Comparison of ENCODE assay signal across 32 mouse cellular contexts in the genomic region with DNA sequence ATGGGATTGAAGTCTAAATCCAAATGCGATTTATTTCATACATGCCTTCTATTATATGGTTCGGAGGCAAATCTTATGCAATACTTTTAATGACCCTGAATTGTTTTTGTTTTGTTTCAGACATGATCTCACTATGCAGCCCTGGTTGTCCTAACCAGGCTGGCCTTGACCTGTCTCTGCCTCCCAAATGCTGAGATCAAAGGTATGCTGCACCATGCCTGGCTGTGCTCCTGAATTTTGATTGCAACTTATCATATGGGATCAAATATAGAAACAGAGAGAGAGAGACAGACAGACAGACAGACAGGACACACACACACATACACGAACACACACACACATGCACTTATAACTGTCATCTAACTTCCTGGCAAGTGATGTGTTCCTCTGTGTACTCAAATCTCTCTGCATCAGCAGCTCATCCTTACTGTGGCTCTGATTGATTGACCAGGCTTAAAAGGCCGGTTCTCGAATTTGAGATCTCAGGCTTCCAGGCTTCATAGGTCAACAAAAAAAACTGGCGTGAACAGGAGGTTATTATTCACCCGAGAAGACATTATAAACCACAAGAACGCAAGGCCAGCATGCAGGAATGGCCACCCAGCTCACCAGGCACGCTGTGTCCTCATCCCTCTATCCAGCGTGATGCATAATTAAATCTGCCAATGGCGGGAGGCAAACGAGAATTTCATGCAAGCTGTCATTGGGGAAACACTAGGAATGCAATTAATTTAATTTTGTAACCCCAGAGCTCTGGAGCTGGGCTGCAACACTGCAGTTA. TPM values are rescaled to one million over a fixed set of nuclear protein-coding genes. Genes with fewer than 3 reads are reported as not detected.
DNase-seq lines count a peak whose midpoint lies in the region; ATAC-seq and TF ChIP-seq lines count a peak whose summit lies in the region.
"Had no signal": no experiment of that assay in that cellular context is flagged by ENCODE, and none has a peak within 500 bp of the region (broad histone marks: within the 10 kb centered on the region; RNA-seq: fewer than 3 reads in every experiment).

No protein-coding gene starts in this region.

- TF ChIP-seq CTCF in hindbrain, postnatal 0 days (IDR thresholded peaks at IDR 0.05; ENCODE audit: low read depth) = no peak
- TF ChIP-seq CTCF in E14TG2a.4 (conservative IDR thresholded peaks at IDR 0.05; ENCODE audit: low read length) (no peak; the same call in 1 of the 2 replicates), Patski (IDR thresholded peaks at IDR 0.05) (no peak)

- DNase-seq in hindbrain, postnatal 0 days (ENCODE audit: low spot score) = peak; percentile 23
- peak; percentile 30 for DNase-seq in Patski (ENCODE audit: low read depth, low spot score)
- peak; percentile 61 to 63 for DNase-seq in adrenal gland, postnatal 36 days
- no peak for DNase-seq in frontal cortex, postnatal 25 days (ENCODE audit: low spot score in 2 of 2)
- DNase-seq: B cell, adult 2 months; cerebellum, adult 11 months; cerebellum, adult 9-11 months; gastrocnemius, adult 2 months; kidney, adult 2 months; kidney, postnatal 14 days; liver; lung, postnatal 36 days had no signal

- no peak overlapping the region for H3K27ac ChIP-seq in hindbrain, postnatal 0 days
- H3K27ac ChIP-seq in hindbrain, embryonic 16.5 days (ENCODE audit: low read depth, low read length) = no peak overlapping the region; the same call in 1 of the 2 replicates
- H3K27ac ChIP-seq: embryonic facial prominence, embryonic 13.5 days; forebrain, embryonic 12.5 days; gastrocnemius, adult 2 months; hindbrain, embryonic 12.5 days; layer of hippocampus, adult 2 months; liver, embryonic 15.5 days; lung, embryonic 15.5 days; stomach, postnatal 0 days had no signal

- in situ Hi-C loops in Patski (cut with MboI; ENCODE audit: low pct_unique_long_range_greater_than_20kb) = no loop called here

- no peak overlapping the region for H3K4me2 ChIP-seq in hindbrain, postnatal 0 days (ENCODE audit: low read depth, low read length)
- no peak overlapping the region for H3K4me2 ChIP-seq in hindbrain, embryonic 16.5 days (ENCODE audit: low read length)
- H3K4me2 ChIP-seq: embryonic facial prominence, embryonic 13.5 days; forebrain, embryonic 12.5 days; heart, embryonic 11.5 days; hindbrain, embryonic 12.5 days; liver, embryonic 15.5 days; lung, embryonic 15.5 days had no signal

- no peaks in the 10 kb centered on the region for H3K4me1 ChIP-seq in hindbrain, postnatal 0 days (ENCODE audit: insufficient read depth, low read length)
- H3K4me1 ChIP-seq in hindbrain, embryonic 16.5 days (ENCODE audit: control insufficient read depth, insufficient read depth, low read depth, low read length) = peaks cover 5% of the 10 kb centered on the region; the same call in 1 of the 2 replicates
- peaks cover 55% of the 10 kb centered on the region for H3K4me1 ChIP-seq in E14TG2a.4 (replicated peaks; ENCODE audit: low read depth, low read length)
- H3K4me1 ChIP-seq: forebrain, embryonic 12.5 days; liver, embryonic 15.5 days; lung, embryonic 15.5 days; megakaryocyte, embryonic 14.5 days had no signal

- no peak for ATAC-seq in hindbrain, postnatal 0 days
- no peak for ATAC-seq in hindbrain, embryonic 16.5 days
- ATAC-seq in Patski = peak; percentile 51
- ATAC-seq in CD4-positive, CD25-positive, alpha-beta regulatory T cell, adult 4 months = no peak
- ATAC-seq: midbrain, embryonic 16.5 days had no signal

- H3K27me3 ChIP-seq in hindbrain, postnatal 0 days (ENCODE audit: insufficient read depth, low read length) = no peaks in the 10 kb centered on the region
- H3K27me3 ChIP-seq in hindbrain, embryonic 16.5 days (replicated peaks; ENCODE audit: control insufficient read depth, insufficient read depth, low read length) = no peaks in the 10 kb centered on the region
- H3K27me3 ChIP-seq in E14TG2a.4 (ENCODE audit: insufficient read depth, low read length) = no peaks in the 10 kb centered on the region
- no peaks in the 10 kb centered on the region for H3K27me3 ChIP-seq in Patski
- H3K27me3 ChIP-seq: embryonic facial prominence, embryonic 13.5 days; forebrain, embryonic 12.5 days; hindbrain, embryonic 12.5 days; liver, embryonic 15.5 days; lung, embryonic 15.5 days had no signal

- H3K9me3 ChIP-seq in hindbrain, postnatal 0 days (ENCODE audit: low read length) = no peaks in the 10 kb centered on the region
- H3K9me3 ChIP-seq in hindbrain, embryonic 16.5 days (ENCODE audit: control insufficient read depth, low read length) = no peaks in the 10 kb centered on the region
- H3K9me3 ChIP-seq in E14TG2a.4 (ENCODE audit: low read length) = peaks cover 24% of the 10 kb centered on the region
- H3K9me3 ChIP-seq: embryonic facial prominence, embryonic 13.5 days; forebrain, embryonic 12.5 days; hindbrain, embryonic 12.5 days; limb, embryonic 10.5 days; liver, embryonic 15.5 days; lung, embryonic 15.5 days had no signal

- WGBS in hindbrain, postnatal 0 days = 52% methylated on average over 12 of the region's 12 CpGs
- 54% methylated on average over 12 of the region's 12 CpGs for WGBS in hindbrain, embryonic 16.5 days

- no peak overlapping the region for H3K9ac ChIP-seq in hindbrain, postnatal 0 days (replicated peaks; ENCODE audit: low read length)
- H3K9ac ChIP-seq in hindbrain, embryonic 16.5 days (ENCODE audit: low read depth, low read length) = no peak overlapping the region
- H3K9ac ChIP-seq: embryonic facial prominence, embryonic 13.5 days; forebrain, embryonic 12.5 days; hindbrain, embryonic 12.5 days; liver, embryonic 15.5 days; lung, embryonic 15.5 days had no signal

- no peak overlapping the region for H3K4me3 ChIP-seq in hindbrain, postnatal 0 days (ENCODE audit: low read length)
- H3K4me3 ChIP-seq in hindbrain, embryonic 16.5 days (ENCODE audit: low read length) = no peak overlapping the region
- H3K4me3 ChIP-seq in E14TG2a.4 (replicated peaks; ENCODE audit: low read length) = 0 out of 2 replicates have a peak overlapping the region, but pooled peaks have one; percentile 7
- H3K4me3 ChIP-seq: embryonic facial prominence, embryonic 13.5 days; erythroblast, embryonic 14.5 days; forebrain, embryonic 12.5 days; gastrocnemius, adult 2 months; hindbrain, embryonic 12.5 days; layer of hippocampus, adult 2 months; limb, embryonic 10.5 days; liver, embryonic 15.5 days; lung, embryonic 15.5 days; megakaryocyte, embryonic 14.5 days had no signal

- no peaks in the 10 kb centered on the region for H3K36me3 ChIP-seq in hindbrain, postnatal 0 days (ENCODE audit: insufficient read depth, low read length)
- no peaks in the 10 kb centered on the region for H3K36me3 ChIP-seq in hindbrain, embryonic 16.5 days (ENCODE audit: control insufficient read depth, insufficient read depth, low read length)
- H3K36me3 ChIP-seq in E14TG2a.4 (ENCODE audit: insufficient read depth, low read length) = no peaks in the 10 kb centered on the region
- H3K36me3 ChIP-seq: embryonic facial prominence, embryonic 13.5 days; forebrain, embryonic 12.5 days; hindbrain, embryonic 12.5 days; limb, embryonic 10.5 days; liver, embryonic 15.5 days; lung, embryonic 15.5 days had no signal

- POLR2A ChIA-PET in Patski (lab: Charles Lee) = no interaction called here

- CTCF ChIA-PET in Patski (lab: Charles Lee) = interaction anchor here (1.2 kb wide), 1 partner anchor 19 kb away, joined by 4 read pairs; no protein-coding TSS in a partner anchor

RNA-seq across cellular contexts. Expression of a gene that starts 37.8 kb away (rescaled TPM):
- 22.6 and 26.2 TPM in 2 replicates for total RNA-seq in hindbrain, postnatal 0 days (2014; rRNA removed)
- polyA plus RNA-seq in hindbrain, postnatal 0 days (2015; fragmentation: Nextera tagmentation; extraction: Ambion mirVana) = 31.5 and 32.2 TPM in 2 replicates
- 39.8 and 40.9 TPM in 2 replicates for polyA plus RNA-seq in hindbrain, embryonic 16.5 days (2015; fragmentation: Nextera tagmentation; extraction: Ambion mirVana)
- polyA plus RNA-seq in Patski (2021) = 17.5 TPM
- 1 to 10 TPM; 4.7 to 5.4 TPM for total RNA-seq in adrenal gland, postnatal 36 days (2021)
- 1 to 10 TPM; 4.1 to 6.1 TPM for polyA plus RNA-seq in CD4-positive, CD25-positive, alpha-beta regulatory T cell, adult 4 months (2017; shearing (Covaris generic))

RNA-seq across cellular contexts. Expression of a gene that starts 47.4 kb away (rescaled TPM):
- total RNA-seq in hindbrain, postnatal 0 days (2014; rRNA removed) = not detected in 2 replicates
- polyA plus RNA-seq in hindbrain, postnatal 0 days (2015; fragmentation: Nextera tagmentation; extraction: Ambion mirVana) = not detected in 2 replicates
- not detected in 2 replicates for polyA plus RNA-seq in hindbrain, embryonic 16.5 days (2015; fragmentation: Nextera tagmentation; extraction: Ambion mirVana)
- polyA plus RNA-seq in Patski (2021) = not detected
- total RNA-seq in adrenal gland, postnatal 36 days (2021) = not detected
- polyA plus RNA-seq in CD4-positive, CD25-positive, alpha-beta regulatory T cell, adult 4 months (2017; shearing (Covaris generic)) = not detected
- total RNA-seq: gastrocnemius, adult 2 months; layer of hippocampus, adult 2 months; layer of hippocampus, postnatal 25 days had no signal
- polyA plus RNA-seq: embryonic facial prominence, embryonic 13.5 days; erythroblast, embryonic 14.5 days; forebrain, embryonic 12.5 days; gonadal fat pad, adult 2 months; heart, embryonic 11.5 days; heart, postnatal 0 days; hindbrain, embryonic 12.5 days; intestine, embryonic 14.5 days; kidney, adult 2 months; limb, embryonic 10.5 days; liver, embryonic 15.5 days; lung, embryonic 15.5 days; midbrain, embryonic 16.5 days; small intestine, adult 2 months; stomach, postnatal 0 days had no signal

RNA-seq across cellular contexts. Expression of a gene that starts 57.8 kb away (rescaled TPM):
- 6.7 and 7.0 TPM in 2 replicates for total RNA-seq in hindbrain, postnatal 0 days (2014; rRNA removed)
- polyA plus RNA-seq in hindbrain, postnatal 0 days (2015; fragmentation: Nextera tagmentation; extraction: Ambion mirVana) = 3.6 and 4.9 TPM in 2 replicates
- polyA plus RNA-seq in hindbrain, embryonic 16.5 days (2015; fragmentation: Nextera tagmentation; extraction: Ambion mirVana) = 4.7 and 5.3 TPM in 2 replicates
- 81.9 TPM for polyA plus RNA-seq in Patski (2021)
- total RNA-seq in adrenal gland, postnatal 36 days (2021) = under 1 TPM; 0.23 to 0.86 TPM
- not detected for polyA plus RNA-seq in CD4-positive, CD25-positive, alpha-beta regulatory T cell, adult 4 months (2017; shearing (Covaris generic))
- total RNA-seq: layer of hippocampus, adult 2 months had no signal
- polyA plus RNA-seq: erythroblast, embryonic 14.5 days had no signal

Comparison
In these comparisons a context has a peak if more than half of its experiments do, and no peak if none do; other contexts are left out.
1. DNase-seq: peak in hindbrain, postnatal 0 days (single experiment), Patski (single experiment) and adrenal gland, postnatal 36 days (2 of 2); none in frontal cortex, postnatal 25 days (0 of 2).
2. RNA of a gene that starts 57.8 kb away (polyA plus RNA-seq): 81.9 TPM in Patski (single experiment); 4.7 to 5.3 TPM in hindbrain, embryonic 16.5 days, 3.6 to 4.9 TPM in hindbrain, postnatal 0 days and not detected in CD4-positive, CD25-positive, alpha-beta regulatory T cell, adult 4 months; every median in the first group is over 10 times any median in the second.